Mouse (Mus musculus) heart, postnatal 0 days (tissue): ENCODE measurements at regions not wholly inside any gene's neighbourhood (a gene's known extent, or its start where the extent isn't known, plus 50 kb on each side); places are given as distances from the start of the nearest gene placed in this dataset.

ENCODE experiments used
- CTCF ChIP-seq: IDR thresholded peaks from 2 replicates; pipeline ENCODE4 v1.5.1; 2016; ENCODE audit warnings: antibody characterized with exemption, control low read depth, low read depth
- EP300 ChIP-seq: IDR thresholded peaks from 2 replicates; pipeline ENCODE4 v1.6.1; 2016; ENCODE audit warnings: antibody characterized with exemption, low read depth

- no peak for TF ChIP-seq CTCF
- TF ChIP-seq EP300, result no peak
Measured at GRCm38 (mm10) chr1:90385024-90385423, 181.2 kb downstream of the Ackr3 start.
